ENCODE assay signal across 9 mouse cellular contexts in the genomic region with DNA sequence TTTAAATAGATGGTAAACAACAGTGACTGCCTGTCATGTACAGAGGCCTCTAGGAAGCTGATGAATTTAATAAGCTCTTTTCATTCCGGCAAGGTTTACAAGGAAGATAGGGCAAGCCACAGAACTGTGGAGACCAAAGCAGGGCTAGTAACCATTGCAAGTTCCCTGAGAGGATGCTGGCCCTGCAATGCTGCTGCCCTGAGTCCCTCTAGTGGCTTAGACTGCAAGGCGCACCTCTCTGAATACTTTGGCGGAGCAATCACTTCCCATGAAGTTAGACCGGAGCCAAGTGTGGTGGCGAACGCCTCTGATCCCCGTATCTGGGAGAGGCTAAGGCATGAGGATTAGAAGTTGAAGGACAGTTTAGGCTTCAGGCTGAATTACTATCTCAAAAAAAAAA. TPM values are rescaled to one million over a fixed set of nuclear protein-coding genes. Genes with fewer than 3 reads are reported as not detected.
DNase-seq lines count a peak whose midpoint lies in the region; ATAC-seq lines count a peak whose summit lies in the region.
"Had no signal": no experiment of that assay in that cellular context is flagged by ENCODE, and none has a peak within 500 bp of the region (broad histone marks: within the 10 kb centered on the region; RNA-seq: fewer than 3 reads in every experiment).

No protein-coding gene starts in this region.

- H3K4me2 ChIP-seq in forebrain, embryonic 14.5 days (ENCODE audit: low read length), result no peak overlapping the region
- H3K4me2 ChIP-seq in lung, embryonic 16.5 days (ENCODE audit: low read depth, low read length), result no peak overlapping the region
- H3K4me2 ChIP-seq: midbrain, embryonic 12.5 days had no signal

- no peaks in the 10 kb centered on the region for H3K36me3 ChIP-seq in forebrain, embryonic 14.5 days (ENCODE audit: control insufficient read depth, insufficient read depth, low read length)
- no peaks in the 10 kb centered on the region for H3K36me3 ChIP-seq in lung, embryonic 16.5 days (ENCODE audit: control insufficient read depth, insufficient read depth, low read length)
- H3K36me3 ChIP-seq: midbrain, embryonic 12.5 days had no signal

- DNase-seq in MN1 (ENCODE audit: low spot score), result peak; percentile 14
- DNase-seq in c-Kit-positive CD71-positive TER-119-positive erythroid progenitor cells, embryonic 14.5 days (ENCODE audit: low spot score), result peak; percentile 3
- peak; percentile 90 for DNase-seq in forebrain, embryonic 14.5 days (ENCODE audit: low spot score)
- peak; percentile 49 to 53 for DNase-seq in heart, postnatal 36 days
- peak; percentile 83 for DNase-seq in layer of hippocampus, adult 11-12 months (ENCODE audit: low spot score)
- DNase-seq in retina, postnatal 7 days (ENCODE audit: low read depth, low spot score), result peak; percentile 65

- no peak overlapping the region for H3K4me3 ChIP-seq in forebrain, embryonic 14.5 days (ENCODE audit: low read depth, low read length)
- no peak overlapping the region for H3K4me3 ChIP-seq in lung, embryonic 16.5 days (ENCODE audit: low read length)
- H3K4me3 ChIP-seq: midbrain, embryonic 12.5 days had no signal

- ATAC-seq in forebrain, embryonic 14.5 days, result peak; percentile 83; the same call in 1 of the 2 replicates
- ATAC-seq in lung, embryonic 16.5 days (ENCODE audit: low read depth), result peak; percentile 79
- no peak for ATAC-seq in erythroid progenitor cell, adult 5-6 weeks (replicated peaks; ENCODE audit: low FRiP score, poor library complexity, severe bottlenecking)

- WGBS in forebrain, embryonic 14.5 days, result 5% methylated on average over 7 of the region's 7 CpGs
- WGBS in lung, embryonic 16.5 days, result 5% methylated on average over 7 of the region's 7 CpGs

- no peaks in the 10 kb centered on the region for H3K27me3 ChIP-seq in forebrain, embryonic 14.5 days (replicated peaks; ENCODE audit: control insufficient read depth, insufficient read depth, low read length)
- no peaks in the 10 kb centered on the region for H3K27me3 ChIP-seq in lung, embryonic 16.5 days (ENCODE audit: control insufficient read depth, insufficient read depth, low read depth, low read length)
- H3K27me3 ChIP-seq: midbrain, embryonic 12.5 days had no signal

- H3K27ac ChIP-seq in forebrain, embryonic 14.5 days (ENCODE audit: low read depth, low read length), result no peak overlapping the region
- H3K27ac ChIP-seq in lung, embryonic 16.5 days (ENCODE audit: low read length), result no peak overlapping the region
- H3K27ac ChIP-seq: midbrain, embryonic 12.5 days had no signal

- no peaks in the 10 kb centered on the region for H3K4me1 ChIP-seq in forebrain, embryonic 14.5 days (ENCODE audit: control insufficient read depth, insufficient read depth, low read length)
- no peaks in the 10 kb centered on the region for H3K4me1 ChIP-seq in lung, embryonic 16.5 days (replicated peaks; ENCODE audit: control insufficient read depth, insufficient read depth, low read length)
- H3K4me1 ChIP-seq: midbrain, embryonic 12.5 days had no signal

- no peaks in the 10 kb centered on the region for H3K9me3 ChIP-seq in forebrain, embryonic 14.5 days (replicated peaks; ENCODE audit: control insufficient read depth, low read length)
- H3K9me3 ChIP-seq in lung, embryonic 16.5 days (ENCODE audit: control insufficient read depth, low read length), result no peaks in the 10 kb centered on the region
- H3K9me3 ChIP-seq: midbrain, embryonic 12.5 days had no signal

- intact Hi-C loops in heart, postnatal 36 days (cut with DNase I), result loop anchor here (1.0 kb wide), 1 partner anchor 220 kb away; no protein-coding TSS in a partner anchor

- no peak overlapping the region for H3K9ac ChIP-seq in forebrain, embryonic 14.5 days (ENCODE audit: low read length)
- H3K9ac ChIP-seq in lung, embryonic 16.5 days (ENCODE audit: low read length), result no peak overlapping the region
- H3K9ac ChIP-seq: midbrain, embryonic 12.5 days had no signal

RNA-seq across cellular contexts. Expression of gene Zbed3, which starts 36.4 kb away (rescaled TPM):
- polyA plus RNA-seq in forebrain, embryonic 14.5 days (2014; fragmentation: Nextera tagmentation; extraction: Ambion mirVana), result 35.5 and 38.9 TPM in 2 replicates
- 10 to 100 TPM; 14.3 to 17.2 TPM for total RNA-seq in heart, postnatal 36 days (2021)
- polyA plus RNA-seq in lung, embryonic 16.5 days (2015; fragmentation: Nextera tagmentation; extraction: Ambion mirVana), result 51.8 and 59.9 TPM in 2 replicates
- total RNA-seq in erythroid progenitor cell, adult 5-6 weeks (2015; ENCODE audit: low replicate concordance), result 4.0 and 14.3 TPM in 2 replicates
- total RNA-seq in erythroid progenitor cell, adult 5-6 weeks (2017; ENCODE audit: low replicate concordance), result not detected in 2 replicates

RNA-seq across cellular contexts. Expression of gene Pde8b, which starts 36.9 kb away (rescaled TPM):
- polyA plus RNA-seq in forebrain, embryonic 14.5 days (2014; fragmentation: Nextera tagmentation; extraction: Ambion mirVana), result 3.6 and 5.2 TPM in 2 replicates
- total RNA-seq in heart, postnatal 36 days (2021), result 1 to 10 TPM; 3.6 to 3.7 TPM
- polyA plus RNA-seq in lung, embryonic 16.5 days (2015; fragmentation: Nextera tagmentation; extraction: Ambion mirVana), result 8.0 and 9.4 TPM in 2 replicates
- not detected in 2 replicates for total RNA-seq in erythroid progenitor cell, adult 5-6 weeks (2015; ENCODE audit: low replicate concordance)
- total RNA-seq in erythroid progenitor cell, adult 5-6 weeks (2017; ENCODE audit: low replicate concordance), result 1.0 TPM in 1 of 2 replicates, not detected in the other

Comparison
In these comparisons a context has a peak if more than half of its experiments do, and no peak if none do; other contexts are left out.
1. DNase-seq: peak in every context shown above with its lines; median percentile 90 in forebrain, embryonic 14.5 days; 83 in layer of hippocampus, adult 11-12 months; 65 in retina, postnatal 7 days; 51 in heart, postnatal 36 days; 14 in MN1; 3 in c-Kit-positive CD71-positive TER-119-positive erythroid progenitor cells, embryonic 14.5 days.